Mouse (Mus musculus): ENCODE measurements around the gene Jun.

The Jun gene

GRCm38 (mm10) chr4:95073214-95073750 lies 21.3 kb upstream of the Jun start:
- DNase-seq: no peak

GRCm38 (mm10) chr4:95070407-95070806 lies 18.4 kb upstream of the Jun start:
- no peak for DNase-seq

GRCm38 (mm10) chr4:95068045-95068948 lies 16.3 kb upstream of the Jun start:
- no peak for DNase-seq

GRCm38 (mm10) chr4:95063609-95064210 lies 11.7 kb upstream of the Jun start:
- DNase-seq: no peak

GRCm38 (mm10) chr4:95062873-95063272 lies 10.9 kb upstream of the Jun start:
- DNase-seq: no peak

DNA sequence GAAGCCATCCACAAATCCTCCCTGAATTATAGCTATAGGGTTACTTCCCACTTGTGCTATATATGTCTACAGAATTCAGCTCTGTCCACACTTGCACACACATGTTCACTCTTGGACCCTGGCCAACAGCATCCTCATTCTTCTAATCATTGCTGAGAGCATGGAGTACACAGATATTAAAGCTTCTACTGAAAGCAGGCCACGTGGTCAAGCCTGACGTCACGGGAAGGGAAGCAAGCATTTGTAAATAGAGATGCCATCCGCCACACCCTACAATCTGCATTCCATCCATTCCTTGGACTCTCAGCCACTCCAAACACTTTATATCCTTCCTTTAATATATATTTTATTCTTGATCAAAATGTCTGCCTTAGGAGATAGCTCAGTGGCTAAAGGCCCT lies 5.2 kb upstream of the Jun start:
- no peak for DNase-seq

- no peak for DNase-seq
Observed at GRCm38 (mm10) chr4:95055276-95055675, 3.3 kb upstream of the Jun start.

- no peak for DNase-seq
Observed at GRCm38 (mm10) chr4:95054336-95054735, 2.3 kb upstream of the Jun start.

DNA sequence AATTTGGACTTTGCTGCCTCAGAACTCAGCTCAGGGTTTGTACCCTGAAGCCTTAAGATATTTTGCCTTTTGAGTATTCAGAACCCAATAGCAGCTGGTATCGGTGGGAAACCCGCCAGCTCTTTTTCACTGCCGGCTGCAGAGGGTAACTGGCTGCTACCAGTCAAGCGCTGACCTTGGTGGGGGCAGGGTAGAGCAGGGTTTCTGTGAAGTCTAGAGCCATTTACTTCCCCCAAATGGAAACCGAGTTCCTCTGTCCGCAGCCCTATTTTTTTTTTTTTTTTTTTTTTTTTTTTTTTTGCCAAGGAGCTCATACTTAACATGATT lies 1.7 kb upstream of the Jun start:
- DNase-seq: peak; percentile 66

DNA sequence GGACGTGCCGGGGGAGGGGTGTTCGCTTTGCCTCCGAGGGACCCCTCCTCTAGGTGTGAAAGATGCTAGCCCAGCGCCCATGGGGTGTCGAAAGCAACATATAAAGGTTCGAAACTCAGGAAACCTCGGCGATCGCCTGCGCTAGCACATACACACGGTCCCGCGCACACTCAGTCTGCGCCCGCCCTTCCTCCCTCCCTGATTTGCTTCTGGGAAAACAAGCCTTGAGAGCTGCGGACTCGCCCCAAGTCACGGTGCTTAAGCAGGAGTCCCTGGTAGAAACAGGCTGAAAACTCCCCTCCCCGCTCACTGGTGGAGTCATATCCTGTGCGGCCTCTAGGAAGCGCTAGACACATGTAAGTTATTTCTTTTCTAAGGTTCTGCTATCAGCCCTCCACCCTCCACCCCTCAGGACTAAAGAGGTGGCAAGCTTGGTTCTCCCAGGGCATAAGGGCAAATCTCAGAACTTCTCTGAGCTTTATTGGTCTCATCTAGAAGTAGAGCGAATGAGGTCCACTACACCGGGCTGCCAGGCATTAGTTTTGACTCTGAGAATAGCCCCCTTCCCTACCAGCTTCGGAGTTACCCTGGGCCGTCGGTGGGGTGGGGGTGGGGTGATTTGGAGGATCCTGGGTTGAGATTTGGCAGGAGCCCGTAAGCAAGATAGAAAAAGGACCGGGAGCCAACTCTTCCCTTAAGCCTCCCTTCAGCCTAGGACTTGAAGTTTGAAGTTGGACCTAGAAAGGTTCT lies 1.2 kb upstream of the Jun start:
- DNase-seq: peak; percentile 90

DNA sequence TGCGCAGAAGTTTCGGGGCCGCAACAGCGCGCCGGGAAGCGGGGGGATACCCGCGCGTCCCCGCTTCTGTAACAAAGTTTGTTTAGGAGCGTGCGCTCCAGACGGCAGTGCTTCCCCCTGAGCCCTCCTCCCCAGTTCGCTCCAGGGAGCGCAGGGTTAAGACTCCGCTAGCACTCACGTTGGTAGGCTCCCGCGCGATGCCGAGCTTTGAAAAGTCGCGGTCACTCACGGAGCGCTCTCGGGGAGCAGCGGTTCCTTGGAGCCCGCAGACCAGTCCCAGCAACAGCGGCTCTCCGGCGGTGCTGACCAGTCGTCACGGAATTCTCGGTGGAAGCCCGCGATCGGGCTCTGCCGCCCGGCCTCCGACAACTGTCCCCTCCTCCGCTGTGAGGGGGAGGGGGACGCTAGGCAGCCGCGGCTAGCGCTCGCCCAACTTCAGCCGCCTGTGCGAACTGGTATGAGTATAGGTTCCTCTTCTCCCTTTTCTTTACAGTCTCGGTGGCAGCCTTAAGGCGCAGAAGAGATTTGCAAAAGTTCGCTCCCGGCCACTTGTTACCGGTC lies 631 bp downstream of the Jun start:
- DNase-seq: no peak

- peak; percentile 67 for DNase-seq
Observed at GRCm38 (mm10) chr4:95050518-95051278, 1.3 kb downstream of the Jun start.

DNA sequence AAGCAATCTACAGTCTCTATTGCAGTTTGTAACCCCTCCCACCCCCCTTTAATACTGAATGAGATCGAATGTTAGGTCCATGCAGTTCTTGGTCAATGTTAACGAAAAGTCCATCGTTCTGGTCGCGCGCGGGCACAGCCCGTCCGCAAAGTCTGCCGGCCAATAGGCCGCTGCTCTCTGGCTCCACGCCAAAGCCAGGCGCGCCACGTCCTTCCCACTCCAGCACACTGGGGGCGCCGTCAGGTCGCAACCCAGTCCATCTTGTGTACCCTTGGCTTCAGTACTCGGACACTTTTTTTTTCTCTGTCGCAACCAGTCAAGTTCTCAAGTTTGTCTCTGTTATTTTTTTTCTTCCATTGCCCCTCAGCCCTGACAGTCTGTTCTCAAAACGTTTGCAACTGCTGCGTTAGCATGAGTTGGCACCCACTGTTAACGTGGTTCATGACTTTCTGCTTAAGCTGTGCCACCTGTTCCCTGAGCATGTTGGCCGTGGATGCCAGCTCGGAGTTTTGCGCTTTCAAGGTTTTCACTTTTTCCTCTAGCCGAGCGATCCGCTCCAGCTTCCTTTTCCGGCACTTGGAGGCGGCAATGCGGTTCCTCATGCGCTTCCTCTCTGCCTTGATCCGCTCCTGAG lies 2.0 kb downstream of the Jun start:
- DNase-seq: peak; percentile 80

GRCm38 (mm10) chr4:95049153-95049552 lies 2.9 kb downstream of the Jun start:
- DNase-seq: no peak

DNA sequence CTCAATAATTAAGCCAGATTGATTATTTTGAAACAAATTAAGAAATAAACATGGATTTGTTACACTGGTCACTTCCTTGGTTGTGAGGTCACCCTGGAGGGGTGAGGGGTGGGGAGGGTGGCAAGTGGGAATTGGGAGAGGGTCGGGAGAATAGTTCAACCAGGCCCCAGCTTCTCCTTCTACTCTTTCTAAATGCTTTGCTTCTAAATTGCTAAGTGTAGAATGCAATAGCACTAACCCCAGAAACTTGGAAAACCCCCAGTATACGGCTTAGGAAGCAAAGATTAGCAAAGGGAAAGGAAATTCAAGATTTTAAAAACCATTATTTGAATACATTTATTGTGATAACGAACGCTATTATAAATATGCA lies 3.3 kb downstream of the Jun start:
- no peak for DNase-seq

DNA sequence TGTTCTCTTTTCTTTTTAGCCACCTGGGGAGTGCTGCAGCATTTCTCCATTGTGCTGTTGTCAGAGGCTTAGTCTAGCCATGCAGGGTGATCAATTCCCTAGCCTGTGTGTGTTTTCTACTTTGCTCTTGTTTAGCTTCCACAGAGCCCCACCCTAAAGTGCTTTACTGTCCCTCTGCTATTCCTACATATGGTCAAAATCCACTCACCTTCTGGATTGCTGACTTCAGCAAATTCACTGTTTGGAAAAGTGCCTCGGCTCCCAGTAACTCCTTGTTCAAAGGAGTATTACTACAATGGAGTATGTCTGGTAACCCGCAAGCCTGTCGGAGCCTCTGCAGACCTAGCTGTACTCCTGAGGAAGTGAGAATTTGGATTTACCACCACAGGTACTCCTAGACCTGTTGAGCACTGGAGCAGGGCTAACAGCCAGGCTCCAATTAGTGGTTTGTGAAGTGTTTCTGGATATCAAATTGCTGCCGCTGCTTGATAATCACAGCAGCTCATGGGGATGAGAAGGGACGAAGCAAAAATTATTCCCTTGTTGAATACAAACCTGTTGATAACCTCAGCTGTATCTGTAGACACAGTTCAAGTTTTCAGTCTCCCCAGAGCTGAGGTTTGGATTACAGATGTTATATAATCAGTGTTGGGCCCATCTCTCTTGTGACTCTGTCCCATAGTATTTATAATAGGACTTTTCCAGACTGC lies 3.8 kb downstream of the Jun start:
- DNase-seq: no peak

GRCm38 (mm10) chr4:95045133-95045532 lies 6.9 kb downstream of the Jun start:
- DNase-seq: no peak

DNA sequence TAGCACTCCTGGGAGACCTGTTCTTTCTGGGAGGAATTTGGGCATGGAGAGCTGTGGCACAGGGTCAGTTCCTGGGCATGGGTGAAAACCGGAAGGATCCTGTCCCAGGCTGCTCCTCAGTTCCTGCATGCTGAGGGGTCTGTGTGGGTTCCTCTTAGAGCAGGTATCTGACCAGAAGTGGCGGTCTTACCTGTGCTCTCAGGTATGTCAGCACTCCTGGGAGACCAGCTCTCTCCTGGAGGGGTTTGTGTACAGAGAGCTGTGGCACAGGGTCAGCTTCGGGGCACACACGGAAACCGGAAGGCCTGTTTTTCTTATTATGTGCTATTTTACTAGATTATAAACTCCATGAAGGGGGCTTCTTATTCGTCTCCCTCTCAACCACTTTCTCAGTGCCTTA lies 7.3 kb downstream of the Jun start:
- DNase-seq: no peak

- no peak for DNase-seq
Observed at GRCm38 (mm10) chr4:95038024-95038423, 14.0 kb downstream of the Jun start.

DNA sequence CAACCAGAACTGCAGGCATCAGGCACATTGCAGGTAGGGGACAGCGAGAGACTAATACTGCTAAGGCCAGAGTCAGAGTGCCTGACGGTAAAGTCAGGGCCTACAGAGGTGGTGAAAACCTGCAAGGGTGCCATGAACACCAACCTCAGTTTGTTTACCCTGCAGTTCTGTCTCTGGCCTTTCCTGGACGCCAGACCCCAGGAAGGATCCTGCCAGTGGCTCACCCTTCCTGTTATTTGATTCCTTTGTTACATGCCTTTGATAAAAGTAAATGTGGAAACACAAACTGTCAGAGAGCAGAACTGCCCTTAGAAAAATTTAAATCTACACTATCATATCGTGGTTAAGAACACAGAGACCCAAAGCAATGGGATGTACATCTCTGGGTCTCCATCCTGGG lies 20.9 kb downstream of the Jun start:
- DNase-seq: no peak

GRCm38 (mm10) chr4:95025847-95026600 lies 26.0 kb downstream of the Jun start:
- no peak for DNase-seq

All from cerebellum, adult 11 months (tissue).